Mouse (Mus musculus) neutrophil, adult 59 days (primary cell): ENCODE data around the gene Tcaim. TPM values are rescaled to one million over a fixed set of nuclear protein-coding genes. Genes with fewer than 3 reads are reported as not detected.

ENCODE experiments used
- total RNA-seq, 2 experiments: library from RNA; stranded (reverse); gene quantifications; 1 replicate in 1 of 2; 2 replicates in 1 of 2; pipeline ENCODE4 v1.2.4; 2023

The Tcaim gene
- 1 to 10 TPM; 4.4 to 6.0 TPM for total RNA-seq

DNA sequence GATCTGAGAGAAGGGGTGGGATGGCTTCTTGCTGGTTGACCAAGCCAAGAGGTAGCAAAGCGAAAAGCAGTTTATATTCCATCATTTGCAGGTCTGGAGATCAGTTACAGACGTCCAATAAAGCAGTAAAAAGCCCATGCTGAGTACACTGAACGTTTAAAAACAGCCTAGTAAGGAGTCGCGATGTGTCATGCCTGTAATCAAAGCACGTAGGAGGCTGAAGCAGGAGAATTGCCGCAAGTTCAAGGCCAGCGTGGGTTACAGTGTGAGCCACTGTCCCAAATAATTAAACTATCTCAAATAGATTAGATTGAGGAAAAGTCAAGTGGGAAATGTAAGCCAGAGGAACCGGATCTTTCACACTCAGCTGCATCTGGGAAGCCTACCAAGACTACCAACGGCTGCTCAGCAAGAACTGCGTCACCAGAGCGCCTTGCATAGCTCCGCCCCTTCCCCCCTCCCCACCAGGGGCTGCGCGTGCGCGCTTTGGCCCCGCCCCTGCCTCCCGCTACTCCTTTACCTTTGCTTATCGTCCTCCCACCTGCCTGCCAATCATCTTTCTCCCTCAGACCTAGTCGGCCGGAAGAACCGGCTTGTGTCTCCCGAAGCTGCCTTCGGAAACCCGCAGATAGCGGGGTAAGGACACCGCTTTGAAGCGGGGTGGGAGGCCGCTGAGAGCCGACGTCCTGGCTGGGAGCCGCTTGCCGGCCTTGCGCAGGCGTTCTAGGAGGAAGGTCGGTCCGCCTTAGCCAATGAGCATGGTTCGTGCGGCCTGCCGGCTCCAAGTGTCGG is at the start of gene Tcaim:
Tcaim (plus strand) TSS at position 487 of the 792 bp plus-strand sequence.

DNA sequence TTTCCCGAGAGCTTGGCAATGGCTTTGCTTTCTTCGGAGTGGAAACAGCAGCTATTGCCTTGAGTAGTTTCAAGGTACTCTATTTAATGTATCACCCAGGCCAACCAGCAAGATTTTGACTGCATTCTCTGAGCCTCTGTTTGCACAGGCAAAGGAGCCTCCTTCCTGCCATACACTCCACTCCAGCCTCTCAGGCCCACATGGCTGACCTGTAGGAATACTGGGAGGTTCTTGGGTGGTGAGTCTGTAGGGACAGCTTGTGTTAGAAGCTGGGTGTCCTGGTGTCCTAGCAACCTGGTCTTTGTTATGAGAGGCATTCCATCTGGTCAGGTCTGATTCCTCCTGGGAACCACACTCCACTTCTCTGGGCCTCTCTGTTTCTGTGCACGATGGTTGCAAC is 38.4 kb downstream of the Tcaim start, which contains the start of gene Gm35549:
Gm35549 (minus strand) TSS at position 276 of the 400 bp plus-strand sequence.

DNA sequence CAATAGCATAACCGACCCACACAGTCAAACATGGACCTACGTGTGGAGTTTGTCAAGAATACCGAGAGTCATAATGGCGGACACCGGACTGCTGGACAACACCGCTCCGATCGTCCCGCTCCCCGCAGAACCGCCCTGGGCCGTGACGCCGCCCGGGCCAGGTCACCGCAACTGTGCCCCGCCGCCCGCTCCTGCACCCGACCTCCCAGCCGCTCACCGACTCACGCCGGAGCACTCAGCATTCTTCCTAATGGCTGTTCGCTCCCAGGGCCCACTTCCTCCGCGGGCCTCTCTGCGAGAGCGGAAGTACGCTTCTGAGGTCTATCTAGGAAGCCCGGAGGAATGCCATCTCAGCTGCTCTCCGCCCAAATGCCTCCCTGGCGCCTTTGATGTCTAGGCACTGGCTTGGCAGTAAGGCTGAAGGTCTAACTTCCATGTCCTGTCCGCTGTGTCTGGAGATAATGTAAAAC is 60.4 kb downstream of the Tcaim start, which contains the start of gene Zfp445:
Zfp445 (minus strand) TSS at position 310 of the 470 bp plus-strand sequence.

DNA sequence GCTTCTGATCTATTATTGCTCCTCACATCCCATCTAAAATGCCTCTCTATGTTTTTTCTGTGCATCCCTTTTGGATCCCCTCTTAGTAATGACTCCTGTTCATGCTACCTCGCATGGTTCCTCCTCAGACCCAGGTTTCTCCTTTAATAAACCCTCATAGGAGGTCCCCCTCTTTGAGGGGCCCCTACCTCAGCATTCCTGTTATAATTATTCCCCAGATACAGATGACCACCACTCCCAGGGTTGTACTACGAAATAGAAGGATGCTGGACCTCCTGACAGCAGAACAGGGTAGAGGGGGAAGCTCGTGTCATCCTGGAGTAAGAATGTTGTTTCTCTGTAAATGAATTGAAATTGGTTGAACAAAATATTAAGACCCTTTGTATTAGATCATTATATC is 80.0 kb downstream of the Tcaim start, which contains the start of gene Zkscan7:
Zkscan7 (plus strand) TSS at position 301 of the 400 bp plus-strand sequence.

Other genes with a start within 250 kb of the Tcaim start
- not detected for gene Topaz1, start 58.2 kb upstream of the Tcaim start, total RNA-seq
- gene Gm35549, start 38.5 kb downstream of the Tcaim start, total RNA-seq: not detected
- gene Zfp445, start 60.5 kb downstream of the Tcaim start, total RNA-seq: 100 to 1,000 TPM; 100 to 107 TPM
- gene Zkscan7, start 80.1 kb downstream of the Tcaim start, total RNA-seq: under 1 TPM; 0.49 to 0.87 TPM
- gene Zfp105, start 117.5 kb downstream of the Tcaim start, total RNA-seq: under 1 TPM; 0.44 to 0.86 TPM
- gene 1110059G10Rik, start 145.5 kb downstream of the Tcaim start, total RNA-seq: 10 to 100 TPM; 23.2 to 25.3 TPM
- gene Kif15, start 145.5 kb downstream of the Tcaim start, total RNA-seq: 10 to 100 TPM; 60.1 to 86.8 TPM
- gene Tmem42, start 215.8 kb downstream of the Tcaim start, total RNA-seq: 1 to 10 TPM; 3.7 to 6.0 TPM
- gene Tgm4, start 229.2 kb downstream of the Tcaim start, total RNA-seq: not detected